Mouse (Mus musculus) ES-E14 (cell line): Measurements from ENCODE around the gene Panx2. TPM values are rescaled to one million over a fixed set of nuclear protein-coding genes. Genes with fewer than 3 reads are reported as not detected.

Experiments
- DNase-seq: peaks from one replicate; pipeline ENCODE4 v3.0.0-alpha.2; 2013; ENCODE audit warnings: low read depth, low spot score
- H3K27ac ChIP-seq: 2 replicates; pipeline ENCODE4 v1.5.1; 2012; ENCODE audit warnings: low read depth, mild to moderate bottlenecking, low read length, moderate library complexity, mixed read lengths; ENCODE audit not compliant: poor library complexity, insufficient read depth, severe bottlenecking
- H3K36me3 ChIP-seq: 2 replicates; pipeline ENCODE4 v1.6.1; 2012; ENCODE audit warnings: mild to moderate bottlenecking, low read length, moderate library complexity, mixed read lengths; ENCODE audit not compliant: control insufficient read depth, poor library complexity, insufficient read depth, severe bottlenecking
- H3K4me1 ChIP-seq, 2 experiments: fragments of 150-350 bp in 1 of 2; sonication (generic) in 1 of 2; 2 replicates each; pipeline ENCODE4 v1.6.1; 2012; ENCODE audit warnings: low read length in 2 of 2, mild to moderate bottlenecking in 1 of 2, mixed read lengths in 1 of 2; ENCODE audit not compliant: control insufficient read depth in 2 of 2, insufficient read depth in 2 of 2, poor library complexity in 1 of 2
- H3K4me3 ChIP-seq, 2 experiments: fragments of 150-350 bp in 1 of 2; sonication (generic) in 1 of 2; 2 replicates each; pipeline ENCODE4 v1.5.1; 2012; ENCODE audit warnings: low read length in 2 of 2, low read depth in 1 of 2, mild to moderate bottlenecking in 1 of 2, mixed read lengths in 1 of 2; ENCODE audit not compliant: insufficient read depth in 1 of 2, poor library complexity in 1 of 2, severe bottlenecking in 1 of 2
- H3K9ac ChIP-seq: 2 replicates; pipeline ENCODE4 v1.6.1; 2012; ENCODE audit warnings: low read depth, mild to moderate bottlenecking, low read length, mixed read lengths; ENCODE audit not compliant: poor library complexity, insufficient read depth, severe bottlenecking
- H3K9me3 ChIP-seq: fragments of 150-350 bp; sonication (generic); 2 replicates; pipeline ENCODE4 v1.6.1; 2012; ENCODE audit warnings: low read depth, mild to moderate bottlenecking, low read length; ENCODE audit not compliant: control insufficient read depth, insufficient read depth
- CHD2 ChIP-seq: IDR thresholded peaks from 2 replicates; pipeline ENCODE4 v1.6.1; 2014; ENCODE audit warnings: mild to moderate bottlenecking, low read depth, low read length, inconsistent platforms
- HCFC1 ChIP-seq: IDR thresholded peaks from 2 replicates; pipeline ENCODE4 v1.6.1; 2012; ENCODE audit warnings: low read length, inconsistent platforms, borderline replicate concordance; ENCODE audit not compliant: insufficient read depth
- MAFK ChIP-seq: IDR thresholded peaks from 2 replicates; pipeline ENCODE4 v1.6.1; 2014; ENCODE audit warnings: mild to moderate bottlenecking, low read depth, low read length, inconsistent platforms; ENCODE audit not compliant: insufficient read depth
- ZC3H11A ChIP-seq: IDR thresholded peaks from 2 replicates; pipeline ENCODE4 v1.6.1; 2012; ENCODE audit warnings: low read depth, mild to moderate bottlenecking, inconsistent platforms, low read length, borderline replicate concordance
- ZNF384 ChIP-seq: IDR thresholded peaks from 2 replicates; pipeline ENCODE4 v1.6.1; 2012; ENCODE audit warnings: low read depth, low read length, inconsistent platforms
- in situ Hi-C, 2 experiments: fragments of 600-800 bp; cut with MboI; formaldehyde crosslinking; loops; one replicate each; pipeline ENCODE4 v1.15.1; 2025; ENCODE audit warnings: low sequenced_read_pairs in 2 of 2, inconsistent platforms in 1 of 2; ENCODE audit not compliant: unreplicated experiment in 2 of 2
- total RNA-seq: library from RNA; depleted of rRNA; stranded (reverse); fragments of 300-350 nt; gene quantifications from 2 replicates; pipeline ENCODE4 v1.2.3, GENCODE M21; 2012

Gene Panx2
- total RNA-seq, 1 experiment: 0.22 TPM

DNA sequence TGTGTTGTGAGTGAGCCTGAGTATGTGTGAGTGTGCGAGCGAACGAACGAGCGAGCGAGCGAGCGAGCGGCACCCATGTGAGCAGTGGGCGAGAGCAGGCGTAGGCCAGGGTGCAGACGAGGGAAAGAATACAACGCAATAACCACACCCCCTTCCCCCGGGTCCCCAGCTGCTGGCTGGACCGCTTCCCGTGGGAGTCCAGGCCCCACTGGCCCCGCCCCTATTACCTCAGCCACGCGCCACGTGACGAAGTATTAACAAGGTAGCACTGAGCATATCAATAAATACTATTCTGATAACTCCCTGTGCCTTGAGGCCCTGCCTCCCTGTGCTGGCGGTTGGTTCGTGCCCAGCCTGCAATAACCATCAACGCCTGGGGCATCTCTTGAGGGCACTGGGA lies 11.1 kb downstream of the Panx2 start:
- no peaks in the 10 kb centered on the region for H3K9me3 ChIP-seq
- no peaks in the 10 kb centered on the region for H3K36me3 ChIP-seq
- peaks cover 0 to 18% of the 10 kb centered on the region in 2 experiments; a peak in 2 of 4 replicates for H3K4me1 ChIP-seq
- in situ Hi-C loops: no loop called here
- peak overlapping the region; percentile 16 to 22; a peak in 1 of 4 replicates for H3K4me3 ChIP-seq
- H3K9ac ChIP-seq: no peak overlapping the region
- no peak for TF ChIP-seq HCFC1
- no peak for TF ChIP-seq ZNF384
- TF ChIP-seq ZC3H11A: no peak
- TF ChIP-seq MAFK: no peak
- no peak for TF ChIP-seq CHD2
- H3K27ac ChIP-seq: no peak overlapping the region
- no peak for DNase-seq

DNA sequence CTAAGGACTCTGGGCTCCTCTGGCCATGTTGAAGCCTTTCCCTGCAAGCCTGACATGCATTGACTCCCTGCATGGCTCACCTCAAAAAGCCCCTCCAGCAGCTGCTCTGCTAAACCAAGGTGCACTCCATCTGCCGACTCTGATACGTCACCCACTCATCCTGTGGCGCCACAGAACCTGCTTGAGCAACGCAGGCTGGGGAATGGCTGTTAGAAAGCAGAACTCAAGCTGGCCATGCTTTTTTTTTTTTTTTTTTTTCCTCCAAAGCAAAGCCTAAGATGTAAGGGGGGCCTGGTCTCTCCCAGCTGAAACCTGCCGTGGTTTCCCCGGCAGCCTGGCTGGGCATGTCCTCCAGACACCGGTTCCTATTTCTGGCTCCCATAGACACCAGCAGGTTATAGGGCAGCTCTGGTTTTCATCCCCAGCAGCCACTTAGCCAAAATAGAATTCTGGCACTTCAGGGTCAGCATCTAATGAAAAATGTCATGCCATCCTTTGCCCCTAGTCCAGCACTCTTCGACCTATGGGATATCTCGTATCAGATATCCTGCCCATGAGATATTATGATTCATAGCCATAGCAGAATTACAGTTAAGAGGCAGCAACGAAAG lies 14.6 kb downstream of the Panx2 start:
- TF ChIP-seq HCFC1 (no peak), ZNF384 (no peak), MAFK (no peak), CHD2 (no peak), ZC3H11A (no peak)
- Histone ChIP-seq H3K9me3 (no peaks in the 10 kb centered on the region), H3K36me3 (no peaks in the 10 kb centered on the region), H3K9ac (no peak overlapping the region), H3K4me1 (peaks cover 0 to 16% of the 10 kb centered on the region in 2 experiments; a peak in 2 of 4 replicates), H3K27ac (no peak overlapping the region), H3K4me3 (no peak overlapping the region)
- DNase-seq: no peak
- in situ Hi-C loops: no loop called here

DNA sequence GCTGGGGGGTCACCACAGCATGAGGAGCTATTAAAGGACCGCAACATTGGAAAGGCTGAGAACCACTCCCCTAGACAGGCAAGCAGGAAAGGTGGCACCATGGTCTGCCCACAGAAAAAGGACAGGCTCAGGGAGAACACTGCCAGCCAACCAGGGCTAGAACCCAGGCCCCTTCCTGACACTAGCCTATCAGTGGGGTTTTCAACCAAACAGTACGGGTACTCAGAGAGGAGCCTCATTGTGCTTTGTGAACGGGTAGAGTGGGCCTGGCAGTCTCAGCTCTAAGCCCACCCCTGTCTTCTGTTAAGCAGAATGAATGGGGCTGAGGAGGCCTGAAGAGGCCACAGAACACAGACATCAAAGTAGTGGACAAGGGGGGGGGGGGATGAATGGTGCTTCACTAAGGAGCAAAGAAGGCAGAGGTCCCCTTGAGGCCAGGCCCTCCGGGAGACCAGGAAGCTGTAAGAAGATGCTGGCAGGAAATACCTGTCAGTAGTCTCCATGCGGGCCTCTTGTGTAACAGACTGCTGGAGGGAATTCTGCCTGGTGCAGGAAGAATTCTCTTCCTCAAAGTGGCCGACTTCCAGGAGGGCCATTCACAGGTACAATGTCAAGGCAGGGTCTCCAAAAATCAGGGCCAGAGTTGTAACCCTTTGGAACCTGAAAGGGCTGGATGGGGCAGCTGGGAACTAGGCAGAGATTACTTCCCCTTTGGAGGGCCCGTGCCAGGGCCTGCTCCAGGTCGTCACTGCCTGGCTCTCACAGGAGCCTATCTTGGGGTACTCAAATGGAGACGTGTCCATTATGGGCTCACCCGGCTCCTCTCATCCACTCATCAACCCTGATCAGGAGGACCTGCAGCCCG lies 15.3 kb downstream of the Panx2 start, which contains the start of gene Trabd:
TSS of gene Trabd (plus strand) at position 512 of the 865 bp plus-strand sequence.
- peaks cover 0 to 14% of the 10 kb centered on the region in 2 experiments; a peak in 2 of 4 replicates for H3K4me1 ChIP-seq
- no peak for DNase-seq

DNA sequence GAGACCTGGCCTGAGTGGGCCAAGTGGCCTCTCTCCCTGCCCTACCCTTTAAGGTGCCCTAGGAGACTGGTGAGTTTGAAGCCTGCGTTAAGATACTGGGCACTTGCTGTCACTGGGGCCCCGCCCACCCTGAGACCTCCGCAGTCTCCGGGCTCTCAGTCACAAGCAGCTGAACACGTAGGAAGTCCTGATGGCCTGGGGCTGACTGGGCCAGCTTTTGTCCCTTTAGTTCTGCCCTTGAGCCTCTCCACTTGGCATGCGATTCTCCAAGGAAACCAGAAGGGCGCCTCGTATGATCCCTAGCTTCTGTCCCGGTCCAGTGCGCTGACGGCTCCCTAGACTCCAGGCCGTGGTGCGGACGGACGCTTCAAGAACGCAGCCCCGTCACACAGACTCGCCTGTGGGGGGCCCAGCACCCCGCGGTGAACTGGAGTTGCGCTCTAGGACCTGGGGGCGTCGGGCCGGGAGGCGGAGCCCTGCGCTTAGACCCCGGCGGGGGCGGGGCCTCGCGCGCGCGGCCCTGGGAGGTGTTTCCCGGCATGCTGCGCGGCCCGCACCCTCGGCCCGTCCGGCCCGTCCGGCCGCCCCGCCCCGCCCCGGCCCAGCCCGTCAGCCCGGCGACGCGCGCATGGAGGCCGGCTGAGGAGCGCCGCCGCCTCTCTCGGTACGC lies 16.1 kb downstream of the Panx2 start:
- Histone ChIP-seq H3K27ac (no peak overlapping the region), H3K9me3 (no peaks in the 10 kb centered on the region), H3K4me3 (peak overlapping the region; percentile 59 to 78), H3K4me1 (peaks cover 0 to 10% of the 10 kb centered on the region in 2 experiments; a peak in 2 of 4 replicates), H3K36me3 (no peaks in the 10 kb centered on the region), H3K9ac (peak overlapping the region; percentile 62; the same call in 1 of the 2 replicates)
- DNase-seq: peak; percentile 48
- in situ Hi-C loops: no loop called here
- TF ChIP-seq ZC3H11A (no peak), CHD2 (no peak), ZNF384 (no peak), MAFK (no peak), HCFC1 (0 out of 2 replicates have a peak, but pooled peaks have one; percentile 24)

More for the DNA sequence above, 15.3 kb downstream of the Panx2 start, which contains the start of gene Trabd:
- no peak for TF ChIP-seq MAFK
- no peak for TF ChIP-seq CHD2
- TF ChIP-seq HCFC1: no peak
- no peak for TF ChIP-seq ZNF384
- TF ChIP-seq ZC3H11A: no peak
- H3K9ac ChIP-seq: peak within 1 kb of the TSS; percentile 62; the same call in 1 of the 2 replicates
- in situ Hi-C loops: no loop called here
- no peaks in the 10 kb centered on the region for H3K9me3 ChIP-seq
- peak within 1 kb of the TSS; percentile 59 to 78 for H3K4me3 ChIP-seq
- no peak within 1 kb of the TSS for H3K27ac ChIP-seq
- H3K36me3 ChIP-seq: no peaks in the 10 kb centered on the region
